Mouse (Mus musculus) embryo, embryonic 9.5 days (tissue): ENCODE measurements around the gene Pus10.

Experiments
- DNase-seq: peaks from one replicate; pipeline ENCODE4 v3.0.0-alpha.2; 2017; ENCODE audit errors: extremely low spot score

The Pus10 gene

DNA sequence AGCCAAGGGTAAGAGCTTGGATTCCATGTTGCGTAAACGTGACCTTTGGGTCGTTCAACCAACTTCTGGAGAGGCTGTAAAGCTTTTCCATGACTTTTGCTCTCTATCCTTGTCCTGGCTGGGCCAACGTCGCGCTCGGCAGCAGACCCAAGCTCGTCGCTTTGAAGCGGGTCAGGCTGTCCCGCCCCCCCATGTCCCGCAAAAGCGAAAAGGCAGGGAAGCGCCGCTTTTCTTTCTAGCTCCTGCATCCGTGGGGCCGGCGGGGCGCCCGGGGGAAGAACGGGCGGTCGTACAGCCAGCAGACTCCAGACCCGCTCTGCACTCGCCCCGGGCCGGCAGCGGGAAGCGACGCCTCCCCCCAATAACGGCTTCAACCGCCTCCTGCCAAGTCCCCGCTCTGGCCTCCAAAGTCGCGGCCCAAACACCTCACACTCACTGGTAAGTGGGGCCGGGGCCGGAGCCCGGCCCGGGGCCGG, at the start of gene Pus10:
Pus10 (plus strand) TSS at position 364 of the 476 bp plus-strand sequence.
- no peak for DNase-seq

DNA sequence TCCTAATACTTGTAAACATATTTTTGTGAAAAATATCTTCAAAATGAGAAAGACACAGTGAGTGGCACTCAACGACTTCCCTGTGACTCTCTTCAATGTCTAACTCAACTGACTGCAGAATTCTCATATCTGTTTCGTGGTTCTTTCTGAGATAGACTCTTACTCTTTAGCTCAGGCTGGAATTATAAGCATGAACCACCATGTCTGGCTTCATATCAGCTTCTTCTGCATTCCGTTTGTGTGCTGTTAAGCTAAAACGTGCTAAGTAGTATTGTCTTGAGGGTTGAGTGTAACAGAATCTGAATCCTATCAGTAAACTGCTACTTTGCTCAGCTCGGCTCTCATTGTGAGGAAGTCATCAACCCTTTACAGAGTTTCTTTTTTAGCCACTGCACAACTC, 46.5 kb upstream of the Pus10 start:
- DNase-seq = no peak

DNA sequence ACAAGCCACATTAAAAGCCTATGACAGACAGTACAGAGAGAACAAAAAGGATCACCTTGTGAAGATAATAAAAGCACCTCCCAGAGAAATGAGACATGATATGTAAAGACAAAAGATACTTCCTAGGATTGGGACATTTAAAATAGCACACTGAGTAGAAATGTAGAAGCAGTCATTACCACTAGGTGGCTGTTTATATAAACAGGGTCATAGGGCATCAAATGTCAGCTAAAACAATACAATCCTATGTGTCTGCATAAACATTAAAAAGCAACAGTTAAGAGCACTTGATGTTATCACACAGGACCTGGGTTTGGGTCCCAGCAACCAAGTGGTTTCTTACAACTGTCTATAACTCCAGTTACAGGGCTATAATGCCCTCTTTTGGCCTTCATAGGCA, 34.8 kb upstream of the Pus10 start:
- DNase-seq = no peak

GRCm38 (mm10) chr11:23632945-23633878, 32.3 kb upstream of the Pus10 start, which contains the start of gene 0610010F05Rik:
0610010F05Rik (minus strand) TSS chr11:23633639.
- peak; percentile 91 for DNase-seq

GRCm38 (mm10) chr11:23633879-23634215, 31.6 kb upstream of the Pus10 start:
- no peak for DNase-seq

DNA sequence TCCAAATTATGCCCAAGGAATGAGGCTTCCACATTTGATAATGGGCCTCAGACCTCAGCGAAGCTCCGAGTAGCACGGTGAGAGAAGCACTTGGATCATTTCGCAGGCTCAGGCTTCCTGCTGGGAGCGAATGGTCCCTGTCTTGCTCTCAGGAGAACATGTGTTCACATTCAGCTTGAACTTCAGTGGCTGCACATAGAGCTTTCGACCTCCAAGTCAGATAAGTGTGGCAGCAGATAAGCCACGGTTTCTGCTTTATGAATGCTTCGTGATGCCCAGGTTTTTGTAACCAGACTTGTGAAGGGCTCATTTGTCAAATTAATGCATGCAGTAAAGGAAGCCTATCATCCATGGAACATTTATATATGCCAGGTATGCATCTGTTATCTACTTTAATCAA, 30.9 kb upstream of the Pus10 start:
- DNase-seq = no peak

DNA sequence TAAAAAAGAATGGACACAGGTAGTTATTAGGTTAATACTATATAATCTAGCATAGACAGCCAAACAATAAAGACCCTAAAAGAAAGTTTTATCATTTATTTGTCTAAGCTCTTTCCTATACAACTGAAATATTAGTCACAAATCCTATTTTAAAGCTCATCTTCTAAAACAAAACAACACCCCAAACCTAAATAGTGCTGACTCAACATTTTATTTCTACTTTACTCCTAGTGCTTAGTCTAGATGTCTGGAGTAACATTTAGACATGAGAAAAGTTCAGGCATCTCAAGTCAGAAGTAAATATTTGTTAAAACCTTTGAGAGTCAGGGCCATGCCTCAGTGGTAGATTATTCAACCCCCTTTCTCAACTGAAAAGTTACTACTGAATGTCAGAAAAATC, 18.0 kb upstream of the Pus10 start:
- DNase-seq = no peak

DNA sequence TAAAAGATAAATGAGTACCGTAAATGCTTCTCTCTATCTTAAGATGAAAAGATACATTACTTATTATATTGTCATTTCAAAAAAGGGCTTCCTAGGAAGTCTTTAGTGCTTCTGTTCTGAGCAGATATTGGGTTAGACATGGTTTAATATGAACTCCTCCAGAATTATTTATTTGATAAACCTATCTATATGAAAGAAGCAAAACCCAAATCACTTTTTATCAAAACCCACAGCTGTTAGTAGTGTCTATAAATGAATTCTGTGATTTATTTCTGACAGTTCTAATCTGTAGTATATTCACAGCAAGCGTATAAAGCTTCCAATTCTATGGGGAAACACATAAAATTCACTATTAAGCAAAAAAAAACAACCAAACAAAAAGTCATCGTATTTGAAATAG, 17.6 kb upstream of the Pus10 start:
- DNase-seq = no peak

- DNase-seq = no peak
These were observed 11.8 kb upstream of the Pus10 start for GRCm38 (mm10) chr11:23653666-23654065.

DNA sequence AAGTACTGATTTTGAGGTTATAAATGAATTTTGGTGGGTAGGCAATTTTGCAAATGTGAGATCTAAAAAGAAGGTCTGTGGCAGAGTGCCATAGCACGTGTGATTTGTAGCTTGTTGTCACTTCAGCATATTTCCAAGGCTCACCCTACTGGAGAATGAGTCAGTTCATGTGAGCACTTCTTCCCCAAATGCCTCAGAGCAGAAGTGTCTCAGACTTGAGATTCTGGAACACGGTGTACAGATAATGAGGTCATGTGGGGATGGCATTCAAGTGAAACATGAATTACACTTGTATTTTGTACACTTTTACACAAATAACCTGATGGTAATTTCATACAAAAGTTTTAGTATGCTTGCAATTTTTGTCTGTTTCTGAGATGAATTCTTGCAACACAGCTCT, 7.7 kb upstream of the Pus10 start:
- DNase-seq = no peak

DNA sequence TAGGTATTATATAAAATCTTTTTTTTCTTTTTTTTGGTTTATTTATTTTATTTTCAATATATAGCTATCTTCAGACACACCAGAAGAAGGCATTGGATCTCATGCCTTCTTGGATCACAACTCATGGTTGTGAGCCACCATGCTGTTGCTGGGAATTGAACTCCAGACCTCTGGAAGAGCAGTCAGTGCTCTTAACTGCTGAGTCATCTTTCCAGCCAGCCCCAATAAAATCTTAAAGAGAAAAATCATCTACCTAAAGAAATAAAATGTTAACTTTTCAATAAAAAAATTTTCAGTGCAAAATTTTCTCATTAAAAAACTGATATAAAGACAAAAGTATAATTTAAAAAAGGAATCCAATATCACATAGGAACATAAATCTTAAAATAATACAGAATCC, 1.2 kb upstream of the Pus10 start:
- DNase-seq = no peak

GRCm38 (mm10) chr11:23665798-23666501, 476 bp downstream of the Pus10 start, which contains the start of gene Pex13:
Pex13 (minus strand) TSS chr11:23665959.
- DNase-seq = peak; percentile 99

DNA sequence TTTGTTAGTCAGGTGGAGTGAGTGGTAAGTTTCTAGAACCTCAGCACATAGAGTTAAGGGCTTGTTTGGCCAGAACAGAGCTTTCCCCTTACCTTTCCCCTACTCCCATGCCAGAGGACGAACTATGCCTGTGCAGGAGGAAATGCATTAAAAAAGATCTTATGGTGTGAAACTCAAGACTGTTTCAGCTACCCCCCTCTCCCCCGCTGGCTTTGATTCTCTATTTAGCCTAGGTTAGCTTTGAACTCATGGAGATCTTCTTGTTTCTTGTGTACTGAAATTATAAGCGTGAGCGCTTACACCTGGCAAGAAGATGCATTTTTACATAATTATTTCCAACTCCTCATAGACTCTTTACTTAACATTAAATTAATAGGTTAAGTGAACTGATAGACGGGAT, 1.1 kb downstream of the Pus10 start:
- no peak for DNase-seq

DNA sequence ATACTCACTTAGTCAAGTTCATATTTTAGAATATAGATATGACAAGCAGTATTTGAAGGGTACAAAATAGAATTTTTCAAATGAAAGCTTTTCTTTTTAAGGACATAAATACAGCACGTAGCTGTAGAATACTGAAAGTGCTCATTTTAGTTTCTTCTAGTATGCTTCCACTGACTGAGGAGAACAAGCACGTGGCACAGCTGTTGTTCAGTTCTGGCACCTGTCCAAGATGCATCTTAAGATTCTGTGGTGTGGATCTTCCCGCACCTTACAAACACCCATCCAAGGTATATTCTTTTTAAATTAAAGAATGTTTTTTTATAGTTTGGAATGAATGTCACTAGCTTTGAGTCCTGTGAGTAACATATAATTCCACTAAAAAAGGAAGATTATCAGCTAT, 1.7 kb downstream of the Pus10 start:
- DNase-seq = no peak

DNA sequence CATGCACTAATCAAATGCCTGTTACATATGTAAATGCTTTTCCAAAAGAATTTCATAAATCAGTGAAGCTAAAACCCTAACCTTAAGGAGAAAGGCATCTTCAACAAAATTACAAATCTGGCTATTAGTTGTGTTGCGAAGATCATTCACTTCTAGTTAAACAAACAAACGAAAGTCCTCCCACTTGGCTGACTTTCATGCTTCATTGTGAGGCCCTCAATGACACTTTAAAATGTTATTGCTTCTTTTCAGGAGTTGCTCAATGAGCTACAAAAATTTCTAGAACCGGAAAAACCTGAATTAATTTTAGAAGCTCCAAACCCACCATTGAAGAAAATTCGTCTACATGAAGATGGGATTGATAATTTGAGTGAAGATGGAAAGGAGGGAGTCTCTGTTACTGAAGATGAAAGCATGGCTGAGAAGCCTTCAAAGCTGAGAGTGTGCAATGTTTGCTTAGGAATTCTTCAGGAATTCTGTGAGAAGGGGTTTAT, 6.8 kb downstream of the Pus10 start:
- DNase-seq = no peak

- no peak for DNase-seq
These were observed 10.6 kb downstream of the Pus10 start for GRCm38 (mm10) chr11:23676100-23676499.

- DNase-seq = peak; percentile 66
These were observed 13.7 kb downstream of the Pus10 start for GRCm38 (mm10) chr11:23679044-23679642.

DNA sequence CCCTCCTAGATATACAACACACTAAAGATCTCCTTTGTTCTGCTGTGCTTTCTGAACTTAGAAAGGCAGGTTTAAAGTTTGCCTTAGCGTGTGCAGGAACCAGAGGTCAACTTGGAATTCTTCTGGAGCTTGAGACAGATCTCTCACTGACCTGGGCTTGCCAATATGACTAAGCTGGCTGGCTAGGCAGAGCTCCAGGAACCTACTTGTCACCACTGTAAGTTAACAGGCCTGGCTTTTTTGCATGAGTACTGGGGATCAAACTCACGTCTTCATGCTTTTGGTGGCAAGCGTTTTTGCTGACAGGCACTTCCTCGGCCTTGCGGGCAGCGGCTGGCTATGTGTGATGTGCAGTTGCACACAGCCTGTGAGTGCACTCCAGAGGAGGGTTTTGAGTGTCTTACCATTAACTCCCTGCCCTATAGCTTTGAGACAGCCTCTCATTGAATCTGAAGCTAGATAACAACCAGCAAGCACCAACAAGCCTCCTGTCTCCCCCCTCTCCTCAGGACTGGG, 15.0 kb downstream of the Pus10 start:
- no peak for DNase-seq

- DNase-seq = no peak
These were observed 17.1 kb downstream of the Pus10 start for GRCm38 (mm10) chr11:23682561-23682960.

- no peak for DNase-seq
These were observed 21.2 kb downstream of the Pus10 start for GRCm38 (mm10) chr11:23686671-23687070.

GRCm38 (mm10) chr11:23688060-23688459, 22.6 kb downstream of the Pus10 start:
- no peak for DNase-seq

DNA sequence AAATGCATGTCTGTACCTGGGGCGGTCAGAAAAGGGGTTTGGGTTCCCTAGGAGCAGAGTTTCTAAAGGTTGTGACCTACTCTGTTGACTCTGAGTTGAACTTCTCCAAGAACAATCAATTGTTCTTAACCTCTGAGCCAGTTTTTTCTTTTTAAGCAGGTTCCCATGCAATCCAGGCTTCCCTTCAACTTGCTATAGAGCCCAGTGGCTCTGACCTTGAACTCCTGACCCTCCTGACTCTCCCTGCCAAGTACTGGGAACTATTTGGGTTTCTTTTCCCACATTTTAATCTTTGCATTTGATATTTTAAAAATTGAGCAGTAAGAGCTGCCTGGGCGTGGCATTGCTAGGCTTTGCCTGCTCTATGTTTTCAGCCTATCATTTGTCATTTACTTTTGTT, 27.8 kb downstream of the Pus10 start:
- DNase-seq = no peak
